Mouse (Mus musculus): ENCODE results near the gene Sdccag8. TPM values are rescaled to one million over a fixed set of nuclear protein-coding genes. Genes with fewer than 3 reads are reported as not detected.

Gene Sdccag8
- polyA plus RNA-seq, 1 experiment from 2014 or later = 11.5 TPM

- H3K9ac ChIP-seq (replicated peaks) = no peak overlapping the region
- H3K27me3 ChIP-seq = no peaks in the 10 kb centered on the region
- 78% methylated on average over 6 of the region's 6 CpGs for WGBS
- H3K4me3 ChIP-seq (replicated peaks) = no peak overlapping the region
- H3K36me3 ChIP-seq = no peaks in the 10 kb centered on the region
- no peaks in the 10 kb centered on the region for H3K4me1 ChIP-seq (replicated peaks)
- H3K4me2 ChIP-seq = no peak overlapping the region
- H3K9me3 ChIP-seq = no peaks in the 10 kb centered on the region
- no peak for ATAC-seq (ENCODE audit: insufficient number of reproducible peaks, insufficient read depth, low FRiP score, low TSS enrichment, low read depth)
- H3K27ac ChIP-seq = no peak overlapping the region
Measured at GRCm38 (mm10) chr1:176879614-176880013, 65.2 kb downstream of the Sdccag8 start.

GRCm38 (mm10) chr1:176880101-176880500, 65.6 kb downstream of the Sdccag8 start:
- no peak overlapping the region for H3K4me3 ChIP-seq (replicated peaks)
- H3K4me1 ChIP-seq (replicated peaks) = peaks cover 2% of the 10 kb centered on the region
- no peaks in the 10 kb centered on the region for H3K36me3 ChIP-seq
- no peak for ATAC-seq (ENCODE audit: insufficient number of reproducible peaks, insufficient read depth, low FRiP score, low TSS enrichment, low read depth)
- no peak overlapping the region for H3K9ac ChIP-seq (replicated peaks)
- H3K9me3 ChIP-seq = no peaks in the 10 kb centered on the region
- WGBS = 64% methylated on average over 5 of the region's 5 CpGs
- no peak overlapping the region for H3K27ac ChIP-seq
- no peak overlapping the region for H3K4me2 ChIP-seq
- H3K27me3 ChIP-seq = no peaks in the 10 kb centered on the region

- H3K27ac ChIP-seq = no peak overlapping the region
- H3K4me3 ChIP-seq (replicated peaks) = no peak overlapping the region
- H3K9me3 ChIP-seq = no peaks in the 10 kb centered on the region
- WGBS = 69% methylated on average over 6 of the region's 6 CpGs
- H3K4me1 ChIP-seq (replicated peaks) = peaks cover 8% of the 10 kb centered on the region
- H3K36me3 ChIP-seq = no peaks in the 10 kb centered on the region
- H3K4me2 ChIP-seq = no peak overlapping the region
- no peak for ATAC-seq (ENCODE audit: insufficient number of reproducible peaks, insufficient read depth, low FRiP score, low TSS enrichment, low read depth)
- H3K9ac ChIP-seq (replicated peaks) = no peak overlapping the region
- no peaks in the 10 kb centered on the region for H3K27me3 ChIP-seq
Measured at GRCm38 (mm10) chr1:176880943-176881342, 66.5 kb downstream of the Sdccag8 start.

- 63% methylated on average over 17 of the region's 17 CpGs for WGBS
- no peaks in the 10 kb centered on the region for H3K9me3 ChIP-seq
- ATAC-seq (ENCODE audit: insufficient number of reproducible peaks, insufficient read depth, low FRiP score, low TSS enrichment, low read depth) = peak; percentile 56
- H3K4me2 ChIP-seq = no peak overlapping the region
- H3K4me1 ChIP-seq (replicated peaks) = peaks cover 11% of the 10 kb centered on the region
- no peak overlapping the region for H3K9ac ChIP-seq (replicated peaks)
- H3K4me3 ChIP-seq (replicated peaks) = no peak overlapping the region
- H3K27ac ChIP-seq = no peak overlapping the region
- no peaks in the 10 kb centered on the region for H3K27me3 ChIP-seq
- no peaks in the 10 kb centered on the region for H3K36me3 ChIP-seq
Measured at GRCm38 (mm10) chr1:176885207-176885933, 70.9 kb downstream of the Sdccag8 start.

- H3K4me1 ChIP-seq (replicated peaks) = peaks cover 11% of the 10 kb centered on the region
- H3K9me3 ChIP-seq = no peaks in the 10 kb centered on the region
- no peaks in the 10 kb centered on the region for H3K36me3 ChIP-seq
- no peaks in the 10 kb centered on the region for H3K27me3 ChIP-seq
- ATAC-seq (ENCODE audit: insufficient number of reproducible peaks, insufficient read depth, low FRiP score, low TSS enrichment, low read depth) = no peak
- H3K4me3 ChIP-seq (replicated peaks) = no peak overlapping the region
- no peak overlapping the region for H3K27ac ChIP-seq
- no peak overlapping the region for H3K9ac ChIP-seq (replicated peaks)
- WGBS = 67% methylated on average over 5 of the region's 5 CpGs
- H3K4me2 ChIP-seq = no peak overlapping the region
Measured at GRCm38 (mm10) chr1:176886002-176886401, 71.5 kb downstream of the Sdccag8 start.

- 85% methylated on average over 6 of the region's 6 CpGs for WGBS
- H3K4me3 ChIP-seq (replicated peaks) = no peak overlapping the region
- ATAC-seq (ENCODE audit: insufficient number of reproducible peaks, insufficient read depth, low FRiP score, low TSS enrichment, low read depth) = no peak
- H3K9me3 ChIP-seq = no peaks in the 10 kb centered on the region
- H3K36me3 ChIP-seq = no peaks in the 10 kb centered on the region
- H3K27ac ChIP-seq = no peak overlapping the region
- H3K4me1 ChIP-seq (replicated peaks) = no peaks in the 10 kb centered on the region
- no peaks in the 10 kb centered on the region for H3K27me3 ChIP-seq
- no peak overlapping the region for H3K9ac ChIP-seq (replicated peaks)
- no peak overlapping the region for H3K4me2 ChIP-seq
Measured at GRCm38 (mm10) chr1:176903741-176904140, 89.3 kb downstream of the Sdccag8 start.

GRCm38 (mm10) chr1:176915946-176916345, 101.5 kb downstream of the Sdccag8 start:
- 94% methylated on average over 2 of the region's 2 CpGs for WGBS
- Histone ChIP-seq H3K4me1 (replicated peaks) (no peaks in the 10 kb centered on the region), H3K9me3 (no peaks in the 10 kb centered on the region), H3K9ac (replicated peaks) (no peak overlapping the region), H3K27me3 (no peaks in the 10 kb centered on the region), H3K4me3 (replicated peaks) (no peak overlapping the region), H3K36me3 (no peaks in the 10 kb centered on the region), H3K4me2 (no peak overlapping the region), H3K27ac (no peak overlapping the region)
- ATAC-seq (ENCODE audit: insufficient number of reproducible peaks, insufficient read depth, low FRiP score, low TSS enrichment, low read depth) = no peak

GRCm38 (mm10) chr1:176919486-176919885, 105.0 kb downstream of the Sdccag8 start:
- no peak overlapping the region for H3K27ac ChIP-seq
- no peak overlapping the region for H3K4me2 ChIP-seq
- H3K9me3 ChIP-seq = no peaks in the 10 kb centered on the region
- 92% methylated on average over 12 of the region's 12 CpGs for WGBS
- no peak for ATAC-seq (ENCODE audit: insufficient number of reproducible peaks, insufficient read depth, low FRiP score, low TSS enrichment, low read depth)
- H3K36me3 ChIP-seq = no peaks in the 10 kb centered on the region
- H3K27me3 ChIP-seq = no peaks in the 10 kb centered on the region
- H3K9ac ChIP-seq (replicated peaks) = no peak overlapping the region
- H3K4me3 ChIP-seq (replicated peaks) = no peak overlapping the region
- no peaks in the 10 kb centered on the region for H3K4me1 ChIP-seq (replicated peaks)

- no peaks in the 10 kb centered on the region for H3K27me3 ChIP-seq
- no peak overlapping the region for H3K4me2 ChIP-seq
- WGBS = 89% methylated on average over 5 of the region's 5 CpGs
- no peaks in the 10 kb centered on the region for H3K36me3 ChIP-seq
- H3K4me1 ChIP-seq (replicated peaks) = no peaks in the 10 kb centered on the region
- H3K9ac ChIP-seq (replicated peaks) = no peak overlapping the region
- H3K27ac ChIP-seq = no peak overlapping the region
- ATAC-seq (ENCODE audit: insufficient number of reproducible peaks, insufficient read depth, low FRiP score, low TSS enrichment, low read depth) = no peak
- H3K9me3 ChIP-seq = no peaks in the 10 kb centered on the region
- no peak overlapping the region for H3K4me3 ChIP-seq (replicated peaks)
Measured at GRCm38 (mm10) chr1:176922842-176923241, 108.4 kb downstream of the Sdccag8 start.

GRCm38 (mm10) chr1:176926009-176926408, 111.5 kb downstream of the Sdccag8 start:
- Histone ChIP-seq H3K4me1 (replicated peaks) (no peaks in the 10 kb centered on the region), H3K9me3 (no peaks in the 10 kb centered on the region), H3K9ac (replicated peaks) (no peak overlapping the region), H3K27me3 (no peaks in the 10 kb centered on the region), H3K4me2 (no peak overlapping the region), H3K4me3 (replicated peaks) (no peak overlapping the region), H3K36me3 (no peaks in the 10 kb centered on the region), H3K27ac (no peak overlapping the region)
- WGBS = 83% methylated on average over 5 of the region's 5 CpGs
- no peak for ATAC-seq (ENCODE audit: insufficient number of reproducible peaks, insufficient read depth, low FRiP score, low TSS enrichment, low read depth)

GRCm38 (mm10) chr1:176927312-176927711, 112.9 kb downstream of the Sdccag8 start:
- no peak for ATAC-seq (ENCODE audit: insufficient number of reproducible peaks, insufficient read depth, low FRiP score, low TSS enrichment, low read depth)
- H3K36me3 ChIP-seq = no peaks in the 10 kb centered on the region
- no peak overlapping the region for H3K9ac ChIP-seq (replicated peaks)
- H3K4me1 ChIP-seq (replicated peaks) = no peaks in the 10 kb centered on the region
- no peak overlapping the region for H3K4me2 ChIP-seq
- 90% methylated on average over 9 of the region's 9 CpGs for WGBS
- no peaks in the 10 kb centered on the region for H3K27me3 ChIP-seq
- no peak overlapping the region for H3K4me3 ChIP-seq (replicated peaks)
- no peaks in the 10 kb centered on the region for H3K9me3 ChIP-seq
- H3K27ac ChIP-seq = no peak overlapping the region

GRCm38 (mm10) chr1:176929710-176930109, 115.2 kb downstream of the Sdccag8 start:
- Histone ChIP-seq H3K27ac (no peak overlapping the region), H3K4me2 (no peak overlapping the region), H3K9ac (replicated peaks) (no peak overlapping the region), H3K9me3 (no peaks in the 10 kb centered on the region), H3K4me3 (replicated peaks) (no peak overlapping the region), H3K27me3 (no peaks in the 10 kb centered on the region), H3K4me1 (replicated peaks) (0 out of 2 replicates have a peak, but pooled peaks cover 4% of the 10 kb centered on the region), H3K36me3 (no peaks in the 10 kb centered on the region)
- no peak for ATAC-seq (ENCODE audit: insufficient number of reproducible peaks, insufficient read depth, low FRiP score, low TSS enrichment, low read depth)
- 87% methylated on average over 8 of the region's 8 CpGs for WGBS

All from limb, embryonic 12.5 days (tissue).